14 mouse cellular contexts compared by ENCODE assay signal in the genomic region with DNA sequence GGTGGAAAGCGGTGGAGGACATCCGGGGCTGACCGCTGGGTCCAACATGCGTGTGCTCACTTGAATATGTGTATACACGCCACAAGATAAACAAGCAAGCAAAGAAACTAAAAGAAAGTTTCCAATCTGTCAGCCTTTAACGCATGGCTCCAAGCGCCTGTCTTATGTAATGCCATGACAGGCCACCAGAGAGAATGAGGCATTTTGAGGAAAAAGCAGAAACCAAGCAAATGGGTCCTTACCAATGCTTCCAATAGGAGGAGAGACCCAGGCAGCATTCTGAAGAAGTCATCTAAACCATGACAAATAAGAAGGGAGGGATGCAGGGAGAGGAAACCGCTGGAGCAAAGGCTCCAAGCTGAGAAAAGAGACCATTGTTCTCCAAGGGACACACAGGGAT. TPM values are rescaled to one million over a fixed set of nuclear protein-coding genes. Genes with fewer than 3 reads are reported as not detected.
DNase-seq lines count a peak whose midpoint lies in the region; ATAC-seq and TF ChIP-seq lines count a peak whose summit lies in the region.
"Had no signal": no experiment of that assay in that cellular context is flagged by ENCODE, and none has a peak within 500 bp of the region (broad histone marks: within the 10 kb centered on the region; RNA-seq: fewer than 3 reads in every experiment).

No protein-coding gene starts in this region.

- no peak overlapping the region for H3K4me2 ChIP-seq in embryonic facial prominence, embryonic 12.5 days (replicated peaks)
- no peak overlapping the region for H3K4me2 ChIP-seq in heart, embryonic 11.5 days
- H3K4me2 ChIP-seq: midbrain, embryonic 15.5 days had no signal

- TF ChIP-seq EP300 in ES-Bruce4 (IDR thresholded peaks at IDR 0.05; ENCODE audit: insufficient read depth, low read depth, low read length) = no peak

- no peaks in the 10 kb centered on the region for H3K9me3 ChIP-seq in ES-Bruce4 (replicated peaks; ENCODE audit: control insufficient read depth, insufficient read depth, low read length, poor library complexity, severe bottlenecking)
- H3K9me3 ChIP-seq in embryonic facial prominence, embryonic 12.5 days = no peaks in the 10 kb centered on the region
- H3K9me3 ChIP-seq in heart, embryonic 11.5 days (replicated peaks; ENCODE audit: control insufficient read depth, low read length) = no peaks in the 10 kb centered on the region
- H3K9me3 ChIP-seq: midbrain, embryonic 15.5 days had no signal

- H3K4me3 ChIP-seq in layer of hippocampus, adult 2 months = no peak overlapping the region
- no peak overlapping the region for H3K4me3 ChIP-seq in ES-Bruce4 (ENCODE audit: low read depth, low read length)
- H3K4me3 ChIP-seq in embryonic facial prominence, embryonic 12.5 days = no peak overlapping the region
- H3K4me3 ChIP-seq in small intestine, adult 2 months (ENCODE audit: low read depth, low read length) = no peak overlapping the region
- no peak overlapping the region for H3K4me3 ChIP-seq in heart, embryonic 11.5 days (ENCODE audit: low read depth, low read length)
- H3K4me3 ChIP-seq: gastrocnemius, adult 2 months; midbrain, embryonic 15.5 days had no signal

- peak overlapping the region; percentile 48 for H3K9ac ChIP-seq in ES-Bruce4 (ENCODE audit: low read depth, poor library complexity, severe bottlenecking)
- H3K9ac ChIP-seq in embryonic facial prominence, embryonic 12.5 days = no peak overlapping the region
- no peak overlapping the region for H3K9ac ChIP-seq in heart, embryonic 11.5 days (ENCODE audit: low read depth, low read length)
- H3K9ac ChIP-seq: midbrain, embryonic 15.5 days had no signal

- peak; percentile 35 for TF ChIP-seq CTCF in layer of hippocampus, adult 2 months (conservative IDR thresholded peaks at IDR 0.05)
- no peak for TF ChIP-seq CTCF in ES-Bruce4 (IDR thresholded peaks at IDR 0.05; ENCODE audit: low read depth, low read length)
- TF ChIP-seq CTCF in small intestine, adult 2 months (IDR thresholded peaks at IDR 0.05; ENCODE audit: extremely low read depth, insufficient read length, insufficient replicate concordance, low read depth, low read length) = no peak

- no peaks in the 10 kb centered on the region for H3K36me3 ChIP-seq in ES-Bruce4 (ENCODE audit: control insufficient read depth, insufficient read depth, low read length, poor library complexity, severe bottlenecking)
- H3K36me3 ChIP-seq in embryonic facial prominence, embryonic 12.5 days = no peaks in the 10 kb centered on the region
- H3K36me3 ChIP-seq in small intestine, adult 2 months (ENCODE audit: control insufficient read depth, insufficient read depth, low read length) = no peaks in the 10 kb centered on the region
- H3K36me3 ChIP-seq in heart, embryonic 11.5 days (ENCODE audit: control insufficient read depth, insufficient read depth, low read length) = no peaks in the 10 kb centered on the region
- H3K36me3 ChIP-seq: midbrain, embryonic 15.5 days had no signal

- no peak for DNase-seq in layer of hippocampus, adult 2 months (ENCODE audit: low spot score in 2 of 2)
- DNase-seq in layer of hippocampus, adult 9-10 months (ENCODE audit: low spot score) = no peak
- DNase-seq in adrenal gland, postnatal 25 days = no peak
- no peak for DNase-seq in natural killer cell, adult 2 months (ENCODE audit: low spot score in 2 of 2)
- DNase-seq: cerebellum, adult 11 months; cerebellum, postnatal 25 days; gastrocnemius, adult 2 months; thymus, postnatal 25 days had no signal

- H3K27me3 ChIP-seq in ES-Bruce4 (ENCODE audit: control insufficient read depth, insufficient read depth, low read length, poor library complexity, severe bottlenecking) = no peaks in the 10 kb centered on the region
- H3K27me3 ChIP-seq in embryonic facial prominence, embryonic 12.5 days = no peaks in the 10 kb centered on the region
- no peaks in the 10 kb centered on the region for H3K27me3 ChIP-seq in small intestine, adult 2 months (ENCODE audit: control insufficient read depth, insufficient read depth, low read length)
- no peaks in the 10 kb centered on the region for H3K27me3 ChIP-seq in heart, embryonic 11.5 days (ENCODE audit: control insufficient read depth, insufficient read depth, low read length)
- H3K27me3 ChIP-seq: midbrain, embryonic 15.5 days had no signal

- H3K4me1 ChIP-seq in ES-Bruce4 (ENCODE audit: control insufficient read depth, insufficient read depth, low read length) = no peaks in the 10 kb centered on the region
- H3K4me1 ChIP-seq in embryonic facial prominence, embryonic 12.5 days = peaks cover 11% of the 10 kb centered on the region; the same call in 1 of the 2 replicates
- peaks cover 14% of the 10 kb centered on the region for H3K4me1 ChIP-seq in small intestine, adult 2 months (ENCODE audit: control insufficient read depth, insufficient read depth, insufficient read length, low read length)
- H3K4me1 ChIP-seq in heart, embryonic 11.5 days (ENCODE audit: control insufficient read depth, insufficient read depth, low read length) = 0 out of 2 replicates have a peak, but pooled peaks cover 2% of the 10 kb centered on the region

- TF ChIP-seq POLR2A in ES-Bruce4 (IDR thresholded peaks at IDR 0.05; ENCODE audit: insufficient read depth, low read length) = no peak
- TF ChIP-seq POLR2A in small intestine, adult 2 months (IDR thresholded peaks at IDR 0.05; ENCODE audit: low read depth, low read length) = no peak

- H3K27ac ChIP-seq in layer of hippocampus, adult 2 months = no peak overlapping the region
- H3K27ac ChIP-seq in ES-Bruce4 (ENCODE audit: insufficient read depth, low read length) = no peak overlapping the region; the same call in 1 of the 2 replicates
- peak overlapping the region; percentile 71; the same call in 1 of the 2 replicates for H3K27ac ChIP-seq in embryonic facial prominence, embryonic 12.5 days
- H3K27ac ChIP-seq in small intestine, adult 2 months (ENCODE audit: insufficient read depth, low read depth, low read length) = peak overlapping the region; percentile 98; the same call in 1 of the 2 replicates
- no peak overlapping the region for H3K27ac ChIP-seq in heart, embryonic 11.5 days (ENCODE audit: low read depth, low read length)
- H3K27ac ChIP-seq: midbrain, embryonic 15.5 days had no signal

- no peak for ATAC-seq in embryonic facial prominence, embryonic 12.5 days (ENCODE audit: insufficient number of reproducible peaks, insufficient read depth, low FRiP score, low TSS enrichment)
- no peak for ATAC-seq in heart, embryonic 11.5 days (replicated peaks; ENCODE audit: insufficient number of reproducible peaks, low FRiP score, low TSS enrichment)
- ATAC-seq: forebrain, embryonic 16.5 days; midbrain, embryonic 15.5 days had no signal

- WGBS in embryonic facial prominence, embryonic 12.5 days = 74% methylated on average over 8 of the region's 8 CpGs
- 82% methylated on average over 8 of the region's 8 CpGs for WGBS in small intestine, adult 2 months
- WGBS in heart, embryonic 11.5 days (ENCODE audit: insufficient replicate concordance) = 71% methylated on average over 8 of the region's 8 CpGs

RNA-seq across cellular contexts. Expression of a gene that starts 5.3 kb away (rescaled TPM):
- 10 to 100 TPM; 41.7 to 48.2 TPM for total RNA-seq in layer of hippocampus, adult 2 months (2021)
- 202 and 205 TPM in 2 replicates for polyA plus RNA-seq in ES-Bruce4 (2011; ENCODE audit: insufficient read depth, insufficient read length, low read depth, missing spikeins)
- 134 and 141 TPM in 2 replicates for polyA plus RNA-seq in embryonic facial prominence, embryonic 12.5 days (2016; fragmentation: Nextera tagmentation; extraction: Ambion mirVana)
- polyA plus RNA-seq in small intestine, adult 2 months (2012; rRNA removed) = 33.8 and 45.0 TPM in 2 replicates
- polyA plus RNA-seq in heart, embryonic 11.5 days (2014; fragmentation: Nextera tagmentation; extraction: Ambion mirVana) = 114 and 131 TPM in 2 replicates
- total RNA-seq in adrenal gland, postnatal 25 days (2021) = 68.0 and 76.9 TPM in 2 replicates

RNA-seq across cellular contexts. Expression of a gene that starts 7.6 kb away (rescaled TPM):
- total RNA-seq in layer of hippocampus, adult 2 months (2021) = 100 to 1,000 TPM; 149 to 155 TPM
- polyA plus RNA-seq in ES-Bruce4 (2011; ENCODE audit: insufficient read depth, insufficient read length, low read depth, missing spikeins) = 609 and 639 TPM in 2 replicates
- 714 and 750 TPM in 2 replicates for polyA plus RNA-seq in embryonic facial prominence, embryonic 12.5 days (2016; fragmentation: Nextera tagmentation; extraction: Ambion mirVana)
- 276 and 428 TPM in 2 replicates for polyA plus RNA-seq in small intestine, adult 2 months (2012; rRNA removed)
- polyA plus RNA-seq in heart, embryonic 11.5 days (2014; fragmentation: Nextera tagmentation; extraction: Ambion mirVana) = 362 and 384 TPM in 2 replicates
- total RNA-seq in adrenal gland, postnatal 25 days (2021) = 304 and 331 TPM in 2 replicates

RNA-seq across cellular contexts. Expression of a gene that starts 21.4 kb away (rescaled TPM):
- total RNA-seq in layer of hippocampus, adult 2 months (2021) = 10 to 100 TPM; 59.8 to 65.2 TPM
- polyA plus RNA-seq in ES-Bruce4 (2011; ENCODE audit: insufficient read depth, insufficient read length, low read depth, missing spikeins) = 17.9 and 20.2 TPM in 2 replicates
- 43.7 and 47.6 TPM in 2 replicates for polyA plus RNA-seq in embryonic facial prominence, embryonic 12.5 days (2016; fragmentation: Nextera tagmentation; extraction: Ambion mirVana)
- 36.0 and 45.9 TPM in 2 replicates for polyA plus RNA-seq in small intestine, adult 2 months (2012; rRNA removed)
- polyA plus RNA-seq in heart, embryonic 11.5 days (2014; fragmentation: Nextera tagmentation; extraction: Ambion mirVana) = 29.7 and 32.2 TPM in 2 replicates
- total RNA-seq in adrenal gland, postnatal 25 days (2021) = 54.7 and 55.8 TPM in 2 replicates

RNA-seq across cellular contexts. Expression of a gene that starts 29.7 kb away (rescaled TPM):
- total RNA-seq in layer of hippocampus, adult 2 months (2021) = 1 to 10 TPM; 8.1 to 9.4 TPM
- 8.1 and 10.5 TPM in 2 replicates for polyA plus RNA-seq in ES-Bruce4 (2011; ENCODE audit: insufficient read depth, insufficient read length, low read depth, missing spikeins)
- 17.4 and 17.5 TPM in 2 replicates for polyA plus RNA-seq in embryonic facial prominence, embryonic 12.5 days (2016; fragmentation: Nextera tagmentation; extraction: Ambion mirVana)
- 14.9 and 18.7 TPM in 2 replicates for polyA plus RNA-seq in small intestine, adult 2 months (2012; rRNA removed)
- polyA plus RNA-seq in heart, embryonic 11.5 days (2014; fragmentation: Nextera tagmentation; extraction: Ambion mirVana) = 14.4 and 14.9 TPM in 2 replicates
- 40.0 and 41.3 TPM in 2 replicates for total RNA-seq in adrenal gland, postnatal 25 days (2021)

RNA-seq across cellular contexts. Expression of a gene that starts 36.4 kb away (rescaled TPM):
- 10 to 100 TPM; 11.3 to 16.4 TPM for total RNA-seq in layer of hippocampus, adult 2 months (2021)
- 18.5 and 19.9 TPM in 2 replicates for polyA plus RNA-seq in ES-Bruce4 (2011; ENCODE audit: insufficient read depth, insufficient read length, low read depth, missing spikeins)
- 23.6 and 24.7 TPM in 2 replicates for polyA plus RNA-seq in embryonic facial prominence, embryonic 12.5 days (2016; fragmentation: Nextera tagmentation; extraction: Ambion mirVana)
- polyA plus RNA-seq in small intestine, adult 2 months (2012; rRNA removed) = 2.5 and 5.0 TPM in 2 replicates
- polyA plus RNA-seq in heart, embryonic 11.5 days (2014; fragmentation: Nextera tagmentation; extraction: Ambion mirVana) = 4.2 and 6.4 TPM in 2 replicates
- total RNA-seq in adrenal gland, postnatal 25 days (2021) = 11.1 and 13.7 TPM in 2 replicates

Comparison
In these comparisons a context has a peak if more than half of its experiments do, and no peak if none do; other contexts are left out.
1. H3K27ac ChIP-seq: peak in embryonic facial prominence, embryonic 12.5 days (single experiment) and small intestine, adult 2 months (single experiment); none in layer of hippocampus, adult 2 months (single experiment), ES-Bruce4 (single experiment) and heart, embryonic 11.5 days (single experiment).